Mouse (Mus musculus) activated CD4-positive, CD25-positive, alpha-beta regulatory T cell, adult 9 weeks (primary cell): Measurements from ENCODE around the gene Mrap. TPM values are rescaled to one million over a fixed set of nuclear protein-coding genes. Genes with fewer than 3 reads are reported as not detected.

ENCODE experiments used
- polyA plus RNA-seq: library from polyadenylated mRNA; unstranded; fragments of 100-300 nt; shearing (Covaris generic); gene quantifications from one replicate; pipeline ENCODE4 v1.2.1, GENCODE M21; 2017

Mrap gene
- not detected for polyA plus RNA-seq

GRCm38 (mm10) chr16:90738092-90738956 is at the start of gene Mrap:
TSS of gene Mrap (plus strand) at chr16:90738207.

GRCm38 (mm10) chr16:90727233-90728115 is 10.5 kb upstream of the Mrap start, which contains the start of gene Mis18a:
TSS of gene Mis18a (minus strand) at chr16:90727404.

Other genes starting within 250 kb of the Mrap start
- gene Mis18a, start 10.8 kb upstream of the Mrap start, polyA plus RNA-seq, result 51.3 TPM
- 18.2 TPM for gene Urb1, start 72.2 kb downstream of the Mrap start, polyA plus RNA-seq
- not detected for gene Eva1c, start 88.5 kb downstream of the Mrap start, polyA plus RNA-seq
- 44.1 TPM for gene Cfap298, start 196.9 kb downstream of the Mrap start, polyA plus RNA-seq